Mouse (Mus musculus) bone marrow macrophage, adult 2 months (primary cell): ENCODE results near the gene Clpp.

Experiments
- CTCF ChIP-seq: IDR thresholded peaks from 2 replicates; pipeline ENCODE4 v1.5.1; 2012; ENCODE audit warnings: low read depth, mild to moderate bottlenecking, low read length, moderate library complexity
- POLR2A ChIP-seq: IDR thresholded peaks from 2 replicates; pipeline ENCODE4 v1.6.1; 2012; ENCODE audit warnings: mild to moderate bottlenecking, low read depth, low read length, borderline replicate concordance

- no peak for TF ChIP-seq CTCF
- no peak for TF ChIP-seq POLR2A
Measured at GRCm38 (mm10) chr17:56996506-56996905, 6.4 kb downstream of the Clpp start.
